Mouse (Mus musculus) brain, embryonic 14.5 days (tissue): ENCODE measurements around the gene Nolc1.

Source experiments
- CTCF ChIP-seq: fragments of 200-500 bp; IDR thresholded peaks from 2 replicates; pipeline ENCODE4 v1.5.1; 2012; ENCODE audit warnings: inconsistent platforms, mild to moderate bottlenecking, moderate library complexity, borderline replicate concordance; ENCODE audit not compliant: insufficient read depth, insufficient read length; ENCODE audit errors: extremely low read depth
- POLR2A ChIP-seq: fragments of 200-500 bp; IDR thresholded peaks from 2 replicates; pipeline ENCODE4 v1.6.1; 2012; ENCODE audit warnings: mild to moderate bottlenecking, inconsistent platforms, borderline replicate concordance; ENCODE audit not compliant: poor library complexity, insufficient read depth, insufficient read length, severe bottlenecking; ENCODE audit errors: extremely low read depth

DNA sequence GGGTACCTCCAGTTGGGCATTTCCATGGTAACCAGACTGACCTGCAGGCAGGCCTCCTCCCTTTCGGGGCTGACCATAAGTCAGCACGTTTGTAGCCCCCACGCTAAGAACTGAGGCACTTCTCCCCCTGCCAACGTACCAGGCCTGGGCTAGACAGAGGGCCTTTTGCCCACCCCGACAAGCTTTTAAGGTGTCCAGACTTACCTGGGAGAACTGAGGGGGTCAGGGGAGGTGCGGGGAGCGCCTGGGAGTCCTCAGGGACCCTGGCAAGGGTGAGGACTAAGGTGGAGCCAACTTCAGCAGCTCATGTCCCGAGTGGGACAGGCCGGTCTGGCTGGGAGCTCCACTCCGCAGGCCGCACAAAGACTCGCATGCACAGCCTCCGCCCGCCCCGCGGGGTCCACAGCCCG is 36.8 kb upstream of the Nolc1 start:
- TF ChIP-seq CTCF (no peak), POLR2A (no peak)
